Mouse (Mus musculus) left cerebral cortex, postnatal 36 days (tissue): ENCODE measurements around the gene Sox14. TPM values are rescaled to one million over a fixed set of nuclear protein-coding genes. Genes with fewer than 3 reads are reported as not detected.
A peak's percentile ranks its signal among the peaks of the same experiment; 100 is the strongest.

Experiments
- DNase-seq, 2 experiments: peaks; one replicate each; pipeline ENCODE4 v3.0.0; 2021 to 2022; ENCODE audit warnings: low spot score in 2 of 2, mixed read lengths in 1 of 2
- intact Hi-C: fragments of 180-260 bp; cut with DNase I; formaldehyde crosslinking; loops from one replicate; pipeline ENCODE4 v1.15.1; 2025
- total RNA-seq, 2 experiments: library from RNA; stranded (reverse); gene quantifications; 2 replicates each; pipeline ENCODE4 v1.2.3; 2021

Gene Sox14
- not detected for total RNA-seq

GRCm38 (mm10) chr9:99875618-99876372 lies at the start of gene Sox14:
TSS of gene Sox14 (minus strand) at chr9:99876170.
- intact Hi-C loops = no loop called here
- no peak for DNase-seq

- DNase-seq = no peak
- intact Hi-C loops = no loop called here
Measured at GRCm38 (mm10) chr9:99879311-99879710, 3.3 kb upstream of the Sox14 start.

DNA sequence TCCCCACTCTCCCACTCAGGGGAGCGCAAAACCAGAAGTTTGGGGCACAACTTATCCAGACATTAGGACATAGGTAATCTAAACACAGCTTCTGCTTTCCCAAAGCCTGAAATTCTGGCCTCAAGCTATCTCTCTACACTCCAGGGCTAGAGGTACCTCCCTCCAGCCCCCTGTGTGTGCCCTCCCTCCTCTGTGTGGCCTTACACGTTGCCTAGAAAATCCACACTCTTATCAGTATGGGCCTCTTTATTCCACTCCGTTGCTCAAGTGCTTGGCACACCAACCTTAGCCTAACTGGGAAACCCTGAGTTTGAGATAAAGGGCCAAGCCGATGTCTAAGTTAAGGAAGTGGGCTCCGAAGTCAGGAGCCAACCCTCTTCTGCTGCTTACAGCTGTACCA lies 2.6 kb upstream of the Sox14 start:
- intact Hi-C loops = no loop called here
- DNase-seq = no peak

- intact Hi-C loops = no loop called here
- DNase-seq = no peak
Measured at GRCm38 (mm10) chr9:99877056-99877546, 1.1 kb upstream of the Sox14 start.

DNA sequence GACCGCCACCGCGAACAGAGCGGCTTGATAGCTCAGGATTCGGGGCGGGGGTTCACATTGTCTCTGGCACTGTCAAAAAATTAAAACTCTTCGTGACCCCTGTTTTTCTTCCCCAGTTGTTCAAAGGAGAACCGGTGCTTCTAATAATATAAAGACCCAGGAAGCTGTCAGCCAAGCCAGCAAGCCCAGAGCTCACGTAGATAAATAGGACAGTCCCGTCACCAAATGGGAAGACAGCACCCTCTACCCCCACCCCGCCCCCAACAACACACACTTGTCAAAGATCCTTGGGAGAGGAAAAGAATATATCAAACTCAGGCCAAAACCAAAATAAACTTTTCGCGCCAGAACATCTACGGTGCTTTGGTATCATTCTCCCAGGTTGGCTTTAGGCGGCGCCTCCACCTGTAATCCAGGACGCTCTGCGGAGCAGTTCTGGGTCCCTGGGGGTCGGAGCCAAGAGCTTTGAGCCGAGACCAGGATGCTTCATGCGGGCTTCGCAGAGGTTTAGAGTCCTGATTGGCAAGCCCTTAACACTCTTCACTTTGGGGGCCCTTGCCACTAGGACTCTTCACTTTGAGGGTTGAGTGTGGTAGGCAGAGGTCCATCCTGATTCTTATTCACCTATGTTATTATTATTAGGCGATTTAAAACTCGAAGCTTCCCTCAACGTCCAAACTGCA lies 544 bp upstream of the Sox14 start:
- no peak for DNase-seq
- intact Hi-C loops = no loop called here

DNA sequence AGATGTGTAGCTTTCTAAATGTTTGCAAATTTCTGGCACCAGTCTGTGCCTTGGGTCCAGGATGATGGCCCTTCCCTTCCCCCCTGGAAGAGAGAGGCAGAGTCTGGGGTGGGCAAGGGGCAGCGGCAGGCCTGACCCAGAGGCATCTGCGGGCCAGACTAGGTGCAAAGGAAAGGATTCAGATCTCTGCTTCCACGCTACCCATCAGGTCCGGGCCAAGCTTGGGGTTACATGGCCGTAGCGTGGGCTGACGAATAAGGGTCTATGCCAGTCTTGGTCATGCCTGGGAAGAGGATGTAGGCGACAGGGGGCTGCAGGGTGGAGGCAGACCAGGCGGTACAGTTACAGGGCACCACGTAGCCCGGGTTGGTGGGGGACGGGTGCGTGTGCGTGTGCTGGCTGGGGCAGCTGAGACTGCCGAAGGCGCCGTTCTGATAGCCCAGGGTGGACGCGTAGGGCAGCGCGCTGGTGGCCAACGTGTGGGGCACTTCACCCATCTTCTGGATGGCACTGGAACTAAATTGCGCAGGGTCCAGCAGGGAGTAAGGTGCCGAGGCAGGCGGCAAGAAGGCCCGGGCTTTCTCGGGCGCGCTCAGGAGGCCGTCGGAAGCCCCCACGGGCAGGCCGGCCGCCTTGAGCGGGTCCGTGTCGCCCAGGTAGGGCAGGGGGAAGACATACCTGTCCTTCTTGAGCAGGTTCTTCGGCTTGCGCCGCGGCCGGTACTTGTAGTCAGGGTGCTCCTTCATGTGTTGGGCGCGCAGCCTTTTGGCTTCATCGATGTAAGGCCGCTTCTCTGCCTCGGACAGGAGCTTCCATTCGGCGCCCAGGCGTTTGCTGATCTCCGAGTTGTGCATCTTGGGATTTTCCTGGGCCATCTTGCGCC lies 994 bp downstream of the Sox14 start:
- intact Hi-C loops = loop anchor here (5.0 kb wide), 2 partner anchors 903 to 918 kb away; partner anchors contain the start of gene Foxl2

DNA sequence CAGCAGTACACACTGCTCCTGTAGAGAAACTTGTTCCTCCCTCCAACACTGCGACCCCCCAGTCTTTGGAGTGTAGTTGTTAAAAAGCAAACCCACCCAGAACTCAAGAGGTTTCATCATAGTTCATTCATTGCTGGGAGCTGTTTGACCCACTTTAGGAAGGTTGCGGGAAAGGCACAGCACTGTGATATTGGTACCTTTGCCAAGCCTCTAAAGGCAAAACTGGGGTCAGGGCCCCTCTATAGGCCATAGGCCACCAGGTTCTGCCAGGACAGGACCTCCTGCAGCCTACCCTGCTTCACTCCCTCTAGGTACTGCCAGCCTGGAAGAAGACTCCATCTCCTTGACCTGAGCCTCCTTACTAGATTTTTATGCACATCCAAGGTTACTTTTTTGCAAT lies 2.2 kb downstream of the Sox14 start:
- intact Hi-C loops = loop anchor here (5.0 kb wide), 2 partner anchors 901 to 916 kb away; partner anchors contain the start of gene Foxl2
- DNase-seq = no peak

More for the DNA sequence above, 994 bp downstream of the Sox14 start:
- DNase-seq = no peak

GRCm38 (mm10) chr9:99873116-99873620 lies 2.8 kb downstream of the Sox14 start:
- intact Hi-C loops = loop anchor here (5.0 kb wide), 2 partner anchors 901 to 916 kb away; partner anchors contain the start of gene Foxl2
- no peak for DNase-seq

DNA sequence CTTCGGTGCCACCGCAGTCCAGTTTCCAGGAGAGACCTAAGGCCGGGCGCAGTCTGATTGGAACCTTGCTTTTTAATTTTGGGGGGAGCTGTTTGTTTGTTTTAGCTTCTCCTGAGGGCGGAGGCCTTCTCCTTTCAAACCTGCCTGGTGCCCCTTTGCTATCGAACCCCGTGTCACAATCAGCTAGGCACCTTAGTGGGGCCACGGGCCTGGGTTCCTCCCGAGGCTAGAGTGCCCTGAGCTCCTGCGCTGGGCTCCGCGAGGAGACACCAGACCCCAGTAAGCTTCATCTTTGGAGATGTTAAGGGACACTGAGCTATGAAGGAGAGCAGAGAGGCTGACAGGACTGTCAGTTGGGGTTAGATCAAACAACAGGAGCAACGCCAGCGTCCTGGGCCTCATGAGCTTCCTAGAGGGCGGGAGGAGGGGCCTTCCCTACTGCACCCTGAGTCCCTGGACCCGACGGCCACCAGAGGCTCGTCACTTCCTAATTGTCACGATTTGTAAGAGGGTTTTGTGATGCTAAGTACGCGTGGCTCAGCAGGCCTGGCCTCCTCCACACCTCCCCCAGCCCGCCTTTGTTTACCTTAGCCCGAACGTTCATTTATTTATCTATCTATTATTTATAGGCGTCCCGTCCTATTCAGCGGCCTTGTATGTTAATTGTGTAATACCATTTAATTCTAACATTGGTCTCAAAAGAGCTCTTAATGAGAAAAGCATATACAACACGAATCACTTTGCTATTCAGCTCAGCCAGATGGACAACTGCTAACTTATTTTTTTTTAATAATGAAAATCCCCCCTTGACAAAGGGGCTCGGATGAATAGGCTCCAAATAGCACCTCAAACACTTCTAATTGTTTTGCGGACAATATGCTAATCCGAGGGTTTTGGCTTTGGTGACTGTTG lies 3.5 kb downstream of the Sox14 start:
- DNase-seq = no peak
- intact Hi-C loops = loop anchor here (5.0 kb wide), 2 partner anchors 900 to 915 kb away; partner anchors contain the start of gene Foxl2

GRCm38 (mm10) chr9:99871556-99872203 lies 4.3 kb downstream of the Sox14 start:
- intact Hi-C loops = loop anchor here (5.0 kb wide), 2 partner anchors 899 to 914 kb away; partner anchors contain the start of gene Foxl2
- peak in 1 of 2 experiments; percentile 13 for DNase-seq

DNA sequence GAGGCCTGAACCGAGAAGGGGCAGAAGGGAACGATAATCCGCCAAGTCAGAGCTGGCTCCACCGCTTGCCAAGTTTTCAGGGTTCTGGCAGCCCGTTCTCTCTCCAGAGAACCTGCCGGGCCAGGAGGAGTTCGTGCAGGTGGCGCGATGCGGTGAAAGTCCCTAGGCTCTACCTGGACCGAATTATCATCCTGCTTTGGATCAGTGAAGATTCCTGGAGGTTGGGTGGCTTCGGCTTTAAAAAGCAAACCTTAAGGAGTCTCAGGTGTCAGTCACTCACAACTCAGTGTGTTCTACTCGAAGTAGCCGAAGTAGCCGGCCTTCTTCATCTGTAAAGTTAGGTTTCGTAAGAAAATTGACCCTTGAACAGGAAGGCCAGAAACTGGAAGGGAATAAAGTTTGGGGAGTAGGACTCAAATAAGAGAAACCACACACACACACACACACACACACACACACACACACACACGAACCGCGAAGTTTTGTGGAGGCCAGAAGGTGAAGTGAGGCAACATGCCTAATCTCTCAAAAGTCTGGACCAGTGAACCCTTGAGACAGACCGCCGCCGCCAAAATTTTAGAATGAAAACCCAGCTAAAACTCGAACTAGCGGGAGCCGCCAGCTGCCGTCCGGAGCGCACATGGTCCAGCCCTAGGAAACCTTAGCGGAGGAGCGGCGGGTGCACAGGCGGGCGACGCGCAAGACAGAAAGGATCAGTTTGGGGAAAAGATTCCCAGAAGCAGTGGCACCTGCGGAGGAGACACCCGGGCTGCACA lies 5.0 kb downstream of the Sox14 start:
- no peak for DNase-seq
- intact Hi-C loops = loop anchor here (5.0 kb wide), 2 partner anchors 899 to 914 kb away; partner anchors contain the start of gene Foxl2

GRCm38 (mm10) chr9:99869936-99870779 lies 5.8 kb downstream of the Sox14 start:
- DNase-seq = no peak
- intact Hi-C loops = loop anchor here (5.0 kb wide), 2 partner anchors 898 to 913 kb away; partner anchors contain the start of gene Foxl2

GRCm38 (mm10) chr9:99869275-99869674 lies 6.7 kb downstream of the Sox14 start:
- intact Hi-C loops = no loop called here
- DNase-seq = no peak

GRCm38 (mm10) chr9:99868606-99869005 lies 7.4 kb downstream of the Sox14 start:
- intact Hi-C loops = no loop called here
- DNase-seq = peak in 1 of 2 experiments; percentile 26

GRCm38 (mm10) chr9:99868054-99868453 lies 7.9 kb downstream of the Sox14 start:
- no peak for DNase-seq
- intact Hi-C loops = no loop called here

DNA sequence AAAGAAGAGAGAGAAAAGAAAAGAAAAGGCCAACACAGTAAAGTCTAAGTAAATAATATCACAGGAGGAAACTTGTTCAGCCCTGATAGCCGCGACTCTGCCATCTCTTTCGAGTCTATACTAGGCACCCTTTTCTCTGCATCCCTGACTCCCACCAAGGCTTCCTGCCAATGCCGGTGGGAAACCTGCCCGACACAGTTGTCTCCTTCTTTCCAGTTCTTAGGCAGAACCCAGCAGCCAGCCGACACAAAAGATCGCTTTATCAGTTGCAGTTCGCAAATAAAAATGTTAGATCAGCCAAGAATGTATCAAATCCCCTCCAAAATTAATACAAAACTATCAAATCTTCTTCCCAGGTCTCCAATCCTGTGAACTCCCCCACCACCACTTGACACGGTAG lies 13.0 kb downstream of the Sox14 start:
- intact Hi-C loops = no loop called here
- DNase-seq = no peak
